Mouse (Mus musculus) stomach, embryonic 16.5 days (tissue): ENCODE results near the gene Fbxo31. TPM values are rescaled to one million over a fixed set of nuclear protein-coding genes. Genes with fewer than 3 reads are reported as not detected.
A peak's percentile ranks its signal among the peaks of the same experiment; 100 is the strongest.

ENCODE experiments used
- ATAC-seq: fragments of 200-750 bp; cut with Nextera tagmentation; 2 replicates; pipeline ENCODE4 v1.8.0; 2017; ENCODE audit warnings: moderate number of reproducible peaks, moderate TSS enrichment; ENCODE audit not compliant: insufficient read depth, low FRiP score
- H3K27ac ChIP-seq: fragments of 300-500 bp; sonication (generic); 2 replicates; pipeline ENCODE4 v1.5.1; 2014; ENCODE audit warnings: low read length
- H3K27me3 ChIP-seq: fragments of 300-500 bp; sonication (generic); 2 replicates; pipeline ENCODE4 v1.6.1; 2014; ENCODE audit warnings: low read length, control low read depth, mixed read lengths; ENCODE audit not compliant: control insufficient read depth, insufficient read depth
- H3K36me3 ChIP-seq: fragments of 300-500 bp; sonication (generic); 2 replicates; pipeline ENCODE4 v1.6.1; 2014; ENCODE audit warnings: low read length; ENCODE audit not compliant: control insufficient read depth, insufficient read depth
- H3K4me1 ChIP-seq: fragments of 300-500 bp; sonication (generic); 2 replicates; pipeline ENCODE4 v1.6.1; 2014; ENCODE audit warnings: low read length, control low read depth, mixed read lengths; ENCODE audit not compliant: control insufficient read depth, insufficient read depth
- H3K4me2 ChIP-seq: fragments of 300-500 bp; sonication (generic); 2 replicates; pipeline ENCODE4 v1.6.1; 2014; ENCODE audit warnings: low read depth, low read length, mixed read lengths
- H3K4me3 ChIP-seq: fragments of 300-500 bp; sonication (generic); replicated peaks from 2 replicates; pipeline ENCODE4 v1.5.1; 2014; ENCODE audit warnings: mild to moderate bottlenecking, low read length
- H3K9ac ChIP-seq: fragments of 300-500 bp; sonication (generic); 2 replicates; pipeline ENCODE4 v1.6.1; 2014; ENCODE audit warnings: low read length
- H3K9me3 ChIP-seq: fragments of 300-500 bp; sonication (generic); replicated peaks from 2 replicates; pipeline ENCODE4 v1.6.1; 2016; ENCODE audit warnings: low read length, control low read depth; ENCODE audit not compliant: control insufficient read depth
- WGBS: fragments of 180-500 bp; shearing (Covaris S2); extraction: QIAGEN DNeasy Blood & Tissue Kit; methylation state at CpG from one replicate; pipeline ENCODE4 v1.1.7; 2014; 5-methylcytosine and 5-hydroxymethylcytosine counted together
- polyA plus RNA-seq: library from polyadenylated mRNA; unstranded; fragments of >200 nt; fragmentation: Nextera tagmentation; extraction: Ambion mirVana; gene quantifications from 2 replicates; pipeline ENCODE4 v1.2.1, GENCODE M21; 2015

Fbxo31 gene
- polyA plus RNA-seq, 1 experiment from 2014 or later, result 14.0 TPM

- Histone ChIP-seq H3K4me1 (no peaks in the 10 kb centered on the region), H3K36me3 (no peaks in the 10 kb centered on the region), H3K9me3 (no peaks in the 10 kb centered on the region), H3K27me3 (no peaks in the 10 kb centered on the region), H3K4me3 (no peak overlapping the region), H3K9ac (no peak overlapping the region), H3K27ac (no peak overlapping the region), H3K4me2 (no peak overlapping the region)
- WGBS, result 85% methylated on average over 9 of the region's 9 CpGs
- no peak for ATAC-seq
Observed at GRCm38 (mm10) chr8:121527751-121528150, 50.9 kb downstream of the Fbxo31 start.

- no peak overlapping the region for H3K4me3 ChIP-seq
- H3K27me3 ChIP-seq, result no peaks in the 10 kb centered on the region
- no peak overlapping the region for H3K9ac ChIP-seq
- H3K4me2 ChIP-seq, result no peak overlapping the region
- ATAC-seq, result no peak
- no peak overlapping the region for H3K27ac ChIP-seq
- WGBS, result 54% methylated on average over 6 of the region's 6 CpGs
- no peaks in the 10 kb centered on the region for H3K4me1 ChIP-seq
- no peaks in the 10 kb centered on the region for H3K9me3 ChIP-seq
- H3K36me3 ChIP-seq, result no peaks in the 10 kb centered on the region
Observed at GRCm38 (mm10) chr8:121526811-121527550, 51.6 kb downstream of the Fbxo31 start.

DNA sequence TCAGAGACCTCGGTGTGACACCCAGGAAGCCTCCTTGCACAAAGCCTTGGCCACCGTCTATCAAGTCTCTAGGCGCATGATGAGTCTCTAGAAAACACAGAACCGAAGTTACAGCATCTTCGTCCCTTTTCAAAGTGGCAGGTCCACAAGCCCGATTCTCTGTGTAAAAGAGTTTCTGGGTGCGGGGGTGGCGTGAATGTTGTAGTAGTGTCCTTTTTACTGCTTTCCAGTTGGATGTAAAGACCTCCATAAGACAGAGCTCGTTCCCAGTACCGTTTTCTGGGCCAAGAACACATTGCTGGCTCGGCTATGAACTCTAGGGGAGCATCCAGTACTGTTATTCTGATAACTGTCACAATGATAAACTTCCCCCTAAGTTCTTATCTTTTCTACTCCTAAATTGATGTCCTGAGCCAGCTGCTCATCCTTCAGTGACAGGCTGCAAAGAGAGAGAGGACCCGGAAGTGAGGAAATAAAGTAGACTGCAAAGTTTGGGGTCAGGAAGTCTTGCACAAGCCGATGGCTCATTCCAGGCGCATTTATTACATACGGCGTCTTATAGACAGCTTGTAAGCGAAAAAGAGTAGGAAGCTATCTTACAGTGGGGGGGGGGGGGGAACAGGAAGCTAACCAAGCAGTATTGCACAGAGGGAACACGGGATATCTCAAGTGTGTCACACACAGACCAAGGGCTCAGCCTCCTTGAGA is 53.3 kb downstream of the Fbxo31 start:
- ATAC-seq, result no peak
- Histone ChIP-seq H3K36me3 (no peaks in the 10 kb centered on the region), H3K27ac (no peak overlapping the region), H3K9ac (no peak overlapping the region), H3K27me3 (no peaks in the 10 kb centered on the region), H3K4me1 (no peaks in the 10 kb centered on the region), H3K4me3 (no peak overlapping the region), H3K9me3 (no peaks in the 10 kb centered on the region), H3K4me2 (no peak overlapping the region)
- 55% methylated on average over 18 of the region's 18 CpGs for WGBS

DNA sequence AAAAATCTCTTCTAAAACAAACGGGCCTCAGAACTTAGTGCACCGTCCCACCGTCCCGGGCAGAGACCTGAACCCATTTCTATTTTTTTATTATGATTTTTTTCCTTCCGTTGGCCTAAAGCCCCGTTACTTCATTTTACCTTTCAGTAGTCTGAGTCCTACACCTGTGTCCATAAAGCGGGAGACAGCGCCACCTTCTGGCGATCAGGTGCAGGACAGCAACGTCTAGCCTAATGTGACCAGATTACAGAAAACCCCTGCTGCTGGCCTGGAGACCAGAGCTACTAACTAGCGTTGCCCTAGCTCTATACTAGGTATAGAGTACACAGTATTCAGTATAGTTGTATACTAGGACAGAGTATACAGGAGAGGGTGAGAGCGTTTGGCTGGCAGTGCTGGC is 65.2 kb downstream of the Fbxo31 start:
- H3K36me3 ChIP-seq, result no peaks in the 10 kb centered on the region
- H3K27ac ChIP-seq, result no peak overlapping the region
- no peak overlapping the region for H3K9ac ChIP-seq
- 6% methylated on average over 12 of the region's 12 CpGs for WGBS
- H3K9me3 ChIP-seq, result no peaks in the 10 kb centered on the region
- peak; percentile 35; the same call in 1 of the 2 replicates for ATAC-seq
- H3K4me3 ChIP-seq, result no peak overlapping the region
- no peak overlapping the region for H3K4me2 ChIP-seq
- no peaks in the 10 kb centered on the region for H3K4me1 ChIP-seq
- H3K27me3 ChIP-seq, result no peaks in the 10 kb centered on the region

DNA sequence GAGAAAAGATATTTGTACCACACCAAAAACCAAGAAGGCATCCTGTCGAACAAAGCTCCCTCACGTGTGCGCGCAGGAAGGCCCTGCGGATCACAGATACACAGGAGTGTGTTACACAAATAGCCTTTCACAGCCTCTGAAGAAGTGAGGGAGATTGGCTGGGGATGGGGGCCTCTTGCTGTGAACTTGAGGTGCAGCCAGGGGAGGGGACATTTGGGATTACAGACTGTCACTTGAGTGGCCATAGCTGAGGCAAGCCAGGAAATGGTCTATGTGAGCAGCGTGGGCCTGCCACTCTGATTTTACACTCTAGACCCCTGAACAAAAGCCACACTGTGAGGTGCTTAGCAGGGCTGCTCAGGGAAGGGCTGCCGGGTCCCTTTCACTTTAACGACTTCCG is 66.9 kb downstream of the Fbxo31 start:
- Histone ChIP-seq H3K27me3 (no peaks in the 10 kb centered on the region; the same call in 1 of the 2 replicates), H3K4me3 (no peak overlapping the region), H3K4me2 (no peak overlapping the region), H3K36me3 (no peaks in the 10 kb centered on the region), H3K27ac (no peak overlapping the region), H3K9ac (no peak overlapping the region), H3K4me1 (0 out of 2 replicates have a peak, but pooled peaks cover 2% of the 10 kb centered on the region), H3K9me3 (no peaks in the 10 kb centered on the region)
- ATAC-seq, result no peak
- WGBS, result 57% methylated on average over 9 of the region's 9 CpGs

Other genes with a start within 250 kb of the Fbxo31 start
- not detected in 2 replicates for gene 1700018B08Rik, start 34.5 kb downstream of the Fbxo31 start, polyA plus RNA-seq
- 179 and 207 TPM in 2 replicates for gene Map1lc3b, start 11.6 kb upstream of the Fbxo31 start, polyA plus RNA-seq
- 13.2 and 13.3 TPM in 2 replicates for gene Zcchc14, start 74.1 kb upstream of the Fbxo31 start, polyA plus RNA-seq
- gene Jph3, start 150.8 kb upstream of the Fbxo31 start, polyA plus RNA-seq, result 2.0 and 2.7 TPM in 2 replicates